Mouse (Mus musculus) erythroblast, embryonic 14.5 days (primary cell): ENCODE results near the gene Slc22a15. TPM values are rescaled to one million over a fixed set of nuclear protein-coding genes. Genes with fewer than 3 reads are reported as not detected.

ENCODE experiments used
- H3K27me3 ChIP-seq: 2 replicates; pipeline ENCODE4 v1.6.1; 2012; ENCODE audit warnings: inconsistent platforms; ENCODE audit not compliant: control insufficient read depth
- H3K36me3 ChIP-seq: 2 replicates; pipeline ENCODE4 v1.6.1; 2012; ENCODE audit warnings: mild to moderate bottlenecking, inconsistent platforms; ENCODE audit not compliant: control insufficient read depth
- H3K4me1 ChIP-seq: 2 replicates; pipeline ENCODE4 v1.6.1; 2012; ENCODE audit warnings: inconsistent platforms; ENCODE audit not compliant: control insufficient read depth
- H3K4me3 ChIP-seq: replicated peaks from 2 replicates; pipeline ENCODE3; 2012; ENCODE audit warnings: moderate library complexity, mild to moderate bottlenecking, inconsistent platforms
- H3K9me3 ChIP-seq: 2 replicates; pipeline ENCODE4 v1.6.1; 2012; ENCODE audit warnings: low read length, inconsistent platforms, mixed read lengths; ENCODE audit not compliant: control insufficient read depth
- GATA1 ChIP-seq: IDR thresholded peaks from 2 replicates; pipeline ENCODE4 v1.6.1; 2012; ENCODE audit warnings: low read length, inconsistent platforms, mixed read lengths
- TAL1 ChIP-seq: IDR thresholded peaks from 3 replicates; pipeline ENCODE4 v1.6.1; 2012; ENCODE audit warnings: low read length, inconsistent platforms, mixed read lengths
- polyA plus RNA-seq: library from polyadenylated mRNA; stranded (reverse); fragments of >175 nt; gene quantifications from 2 replicates; pipeline ENCODE4 v1.2.3, GENCODE M21; 2012

Slc22a15 gene
- polyA plus RNA-seq, 1 experiment = not detected

DNA sequence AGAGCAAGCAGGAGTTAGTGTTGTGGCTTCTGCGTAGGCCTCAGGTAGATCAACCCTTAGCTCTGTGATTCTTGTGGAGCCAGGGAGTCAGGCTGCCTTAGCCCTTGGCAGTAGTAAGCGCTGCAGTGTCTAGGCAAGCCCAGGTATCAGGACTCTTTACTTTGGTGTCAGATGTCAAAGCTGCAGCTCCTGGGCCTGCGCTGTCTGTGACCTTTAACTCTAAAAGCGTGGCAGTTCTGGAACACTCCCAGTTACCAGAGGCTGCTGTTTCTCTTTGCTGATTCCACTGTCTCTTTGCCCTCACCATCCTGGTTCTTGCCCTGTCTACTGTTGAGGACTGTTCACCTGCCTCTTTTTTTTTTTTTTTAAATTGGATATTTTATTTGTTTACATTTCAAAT lies 23.0 kb upstream of the Slc22a15 start:
- Histone ChIP-seq H3K4me3 (no peak overlapping the region), H3K27me3 (no peaks in the 10 kb centered on the region)

DNA sequence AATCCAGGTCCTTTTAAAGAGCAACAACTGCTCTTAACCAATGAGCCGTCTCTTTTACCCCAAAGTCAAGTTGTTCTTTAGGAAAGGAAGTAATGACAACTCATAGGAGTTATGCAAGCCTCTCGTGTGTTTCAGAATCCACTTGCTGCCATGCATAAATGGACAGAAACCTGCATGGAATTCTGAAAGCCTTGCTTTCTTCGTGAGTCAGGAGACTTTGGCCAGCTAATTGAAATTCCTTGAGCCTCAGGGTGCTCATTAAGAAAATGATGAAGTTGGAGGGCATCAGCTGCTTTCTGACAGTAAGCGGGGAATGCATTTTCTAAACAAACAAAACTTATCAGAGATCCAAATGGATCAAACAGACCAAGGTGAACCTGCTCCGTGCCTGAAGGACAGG lies 21.0 kb upstream of the Slc22a15 start:
- TF ChIP-seq TAL1 (no peak), GATA1 (no peak)
- Histone ChIP-seq H3K4me3 (no peak overlapping the region), H3K9me3 (no peaks in the 10 kb centered on the region), H3K27me3 (no peaks in the 10 kb centered on the region), H3K36me3 (no peaks in the 10 kb centered on the region), H3K4me1 (no peaks in the 10 kb centered on the region)

More for the DNA sequence above, 23.0 kb upstream of the Slc22a15 start:
- Histone ChIP-seq H3K36me3 (no peaks in the 10 kb centered on the region), H3K4me1 (no peaks in the 10 kb centered on the region), H3K9me3 (no peaks in the 10 kb centered on the region)
- TF ChIP-seq GATA1 (no peak), TAL1 (no peak)

DNA sequence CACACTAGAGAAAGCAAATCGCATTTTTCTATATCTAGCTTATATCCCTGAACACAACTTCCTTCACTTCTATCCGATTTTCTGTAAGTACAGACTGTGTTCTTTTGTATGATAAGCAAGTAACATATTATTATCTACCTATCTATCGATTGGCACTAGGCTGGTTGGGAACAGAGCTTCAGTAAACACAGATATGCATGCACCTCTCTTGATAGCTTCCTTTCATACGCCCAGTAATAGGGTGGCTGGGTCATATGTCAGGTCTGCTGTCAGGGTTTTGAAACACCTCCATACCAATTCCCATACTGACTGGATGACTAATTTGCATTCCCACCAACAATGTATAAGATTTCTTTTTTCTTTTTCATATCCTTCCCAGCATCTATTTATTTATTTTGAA lies 16.2 kb upstream of the Slc22a15 start:
- no peaks in the 10 kb centered on the region for H3K9me3 ChIP-seq
- H3K36me3 ChIP-seq = no peaks in the 10 kb centered on the region
- no peak for TF ChIP-seq GATA1
- TF ChIP-seq TAL1 = no peak
- no peaks in the 10 kb centered on the region for H3K27me3 ChIP-seq
- no peak overlapping the region for H3K4me3 ChIP-seq
- H3K4me1 ChIP-seq = no peaks in the 10 kb centered on the region

DNA sequence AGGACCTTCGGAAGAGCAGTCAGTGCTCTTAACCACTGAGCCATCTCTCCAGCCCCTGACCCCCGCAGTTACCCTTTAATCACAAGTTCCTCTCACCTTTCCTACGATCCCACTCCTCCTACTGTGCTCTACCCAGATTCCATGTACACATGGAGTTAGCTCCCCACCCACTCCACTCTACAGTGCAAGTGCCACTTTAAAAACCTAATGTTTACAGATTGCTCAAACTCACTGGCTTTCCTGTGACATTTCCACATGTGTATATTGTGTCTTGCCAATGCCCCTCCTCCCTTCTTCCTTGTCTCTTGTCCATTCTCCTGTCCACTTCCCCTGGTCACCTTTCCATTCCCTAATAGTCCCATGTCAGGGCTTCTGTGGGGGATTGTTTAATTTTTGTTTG lies 15.6 kb upstream of the Slc22a15 start:
- H3K4me3 ChIP-seq = no peak overlapping the region
- H3K4me1 ChIP-seq = no peaks in the 10 kb centered on the region
- H3K9me3 ChIP-seq = no peaks in the 10 kb centered on the region
- no peak for TF ChIP-seq TAL1
- TF ChIP-seq GATA1 = no peak
- no peaks in the 10 kb centered on the region for H3K27me3 ChIP-seq
- H3K36me3 ChIP-seq = no peaks in the 10 kb centered on the region

DNA sequence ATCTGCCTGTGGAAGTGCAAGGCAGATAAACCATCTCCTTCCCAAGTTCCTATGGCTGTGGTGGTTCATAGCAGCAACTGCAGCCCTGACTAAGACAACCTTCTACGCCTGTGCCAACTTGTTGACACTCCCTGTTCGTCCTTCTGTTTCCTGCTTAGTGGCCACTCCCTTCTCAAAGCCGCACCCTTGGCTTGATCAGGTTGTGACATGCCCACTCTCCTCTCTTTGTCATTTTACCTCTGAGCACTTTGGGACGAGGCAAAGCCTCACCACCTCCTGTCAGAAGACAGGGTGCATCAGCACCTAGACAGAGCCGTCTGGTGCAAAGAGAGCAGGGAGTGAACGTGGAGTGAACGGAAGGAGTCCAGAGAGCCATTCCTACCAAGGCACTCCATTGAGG lies 14.9 kb upstream of the Slc22a15 start:
- Histone ChIP-seq H3K4me1 (no peaks in the 10 kb centered on the region), H3K4me3 (no peak overlapping the region), H3K27me3 (no peaks in the 10 kb centered on the region), H3K9me3 (no peaks in the 10 kb centered on the region), H3K36me3 (no peaks in the 10 kb centered on the region)
- TF ChIP-seq TAL1 (no peak), GATA1 (no peak)

DNA sequence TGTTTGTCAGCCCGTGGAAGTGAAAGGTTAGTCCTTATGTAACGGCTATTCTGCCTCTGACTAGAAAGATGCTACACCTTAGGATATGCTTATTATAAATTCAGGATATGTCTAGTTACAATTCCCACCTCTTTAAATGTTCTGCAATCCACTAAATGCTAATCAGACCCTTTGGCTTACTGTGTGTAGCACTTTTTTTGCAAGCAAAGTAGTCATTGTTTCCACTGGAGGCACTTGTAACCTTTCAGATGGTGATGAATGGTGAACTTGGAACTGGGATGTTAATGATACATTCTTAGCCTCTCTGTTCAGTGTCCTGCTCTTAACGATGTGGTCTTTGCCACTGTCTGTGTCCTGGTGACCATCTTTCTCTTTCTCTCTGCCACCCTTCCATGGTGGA lies 12.1 kb upstream of the Slc22a15 start:
- no peaks in the 10 kb centered on the region for H3K9me3 ChIP-seq
- no peak for TF ChIP-seq GATA1
- no peak for TF ChIP-seq TAL1
- no peaks in the 10 kb centered on the region for H3K36me3 ChIP-seq
- H3K4me1 ChIP-seq = no peaks in the 10 kb centered on the region
- no peaks in the 10 kb centered on the region for H3K27me3 ChIP-seq
- no peak overlapping the region for H3K4me3 ChIP-seq

DNA sequence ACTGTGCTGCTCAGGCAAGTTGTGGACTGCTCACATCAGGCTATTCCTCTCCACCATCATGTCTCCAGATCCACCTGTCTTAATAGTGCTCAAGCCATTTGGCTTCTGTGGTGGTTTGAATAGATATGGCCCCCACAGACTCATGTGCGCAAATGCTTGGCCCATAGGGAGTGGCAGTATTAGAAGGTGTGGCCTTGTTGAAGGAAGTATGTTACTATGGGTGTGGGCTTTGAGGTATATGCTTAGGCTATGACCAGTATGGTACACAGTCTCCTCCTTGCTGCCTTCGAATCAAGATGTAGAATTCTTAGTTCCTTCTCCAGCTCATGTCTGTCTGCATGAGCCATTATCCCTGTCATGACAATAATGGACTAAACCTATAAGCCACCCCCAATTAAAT lies 9.6 kb upstream of the Slc22a15 start:
- Histone ChIP-seq H3K9me3 (no peaks in the 10 kb centered on the region), H3K27me3 (no peaks in the 10 kb centered on the region), H3K4me3 (no peak overlapping the region), H3K36me3 (no peaks in the 10 kb centered on the region), H3K4me1 (no peaks in the 10 kb centered on the region)
- TF ChIP-seq GATA1 (no peak), TAL1 (no peak)

DNA sequence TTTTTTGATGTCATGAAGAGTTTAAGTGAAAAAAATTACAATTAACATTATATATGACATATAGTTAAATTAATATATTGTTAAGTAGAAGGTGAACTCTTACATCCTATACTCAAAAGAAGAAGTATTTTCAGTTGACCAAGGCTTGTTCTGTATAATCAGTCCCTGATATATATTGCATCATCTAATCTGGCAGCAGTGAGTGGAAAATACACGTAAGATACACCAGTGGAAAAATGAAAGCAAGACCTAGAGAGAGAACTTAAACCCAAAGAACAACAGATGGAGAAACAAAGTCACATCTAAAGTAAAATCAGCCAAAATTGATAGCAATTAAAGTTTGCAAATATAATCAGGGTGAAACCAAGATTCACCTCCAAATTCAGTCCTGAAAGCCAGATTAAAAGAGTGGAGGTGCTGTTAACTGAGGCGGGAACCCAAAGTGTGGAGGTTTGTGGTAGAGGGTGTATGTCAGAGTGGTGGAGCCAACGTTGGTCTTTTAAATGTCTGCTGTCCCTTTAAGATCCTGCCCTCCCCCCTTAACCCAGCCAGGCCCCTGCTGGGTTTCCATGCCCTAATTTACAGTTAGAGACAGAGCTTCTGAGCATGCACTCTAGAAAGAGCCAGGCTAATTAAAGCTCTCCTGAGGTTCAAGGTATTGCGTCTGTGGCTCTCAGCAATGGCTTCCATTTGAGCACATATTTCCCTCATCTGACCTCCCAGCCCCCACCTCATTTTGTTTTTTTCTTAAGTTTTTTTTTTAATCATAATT lies 5.0 kb upstream of the Slc22a15 start:
- Histone ChIP-seq H3K27me3 (peaks cover 14% of the 10 kb centered on the region), H3K4me3 (no peak overlapping the region), H3K4me1 (peaks cover 4% of the 10 kb centered on the region), H3K36me3 (no peaks in the 10 kb centered on the region), H3K9me3 (no peaks in the 10 kb centered on the region)
- TF ChIP-seq GATA1 (no peak), TAL1 (no peak)

DNA sequence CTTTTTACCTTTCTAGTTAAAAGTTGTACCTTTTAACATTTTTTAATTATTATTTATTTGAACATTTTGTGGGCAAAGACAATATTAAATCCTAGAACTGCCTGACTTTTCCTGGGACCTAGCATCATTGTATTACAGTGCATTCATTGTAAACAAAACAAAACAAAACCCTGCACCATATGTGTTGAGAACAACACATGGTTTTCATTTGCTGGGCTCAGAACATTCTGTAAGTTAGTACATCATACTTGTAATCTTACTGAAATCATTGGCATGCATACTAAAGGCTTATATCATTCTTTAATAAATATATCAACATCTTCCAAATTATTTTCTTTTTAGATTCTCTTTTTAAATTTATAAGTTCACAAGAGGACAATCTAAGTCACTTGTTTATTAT lies 2.4 kb upstream of the Slc22a15 start:
- TF ChIP-seq TAL1 (no peak), GATA1 (no peak)
- Histone ChIP-seq H3K9me3 (no peaks in the 10 kb centered on the region), H3K4me3 (no peak overlapping the region), H3K27me3 (peaks cover 32% of the 10 kb centered on the region), H3K4me1 (peaks cover 10% of the 10 kb centered on the region), H3K36me3 (no peaks in the 10 kb centered on the region)

DNA sequence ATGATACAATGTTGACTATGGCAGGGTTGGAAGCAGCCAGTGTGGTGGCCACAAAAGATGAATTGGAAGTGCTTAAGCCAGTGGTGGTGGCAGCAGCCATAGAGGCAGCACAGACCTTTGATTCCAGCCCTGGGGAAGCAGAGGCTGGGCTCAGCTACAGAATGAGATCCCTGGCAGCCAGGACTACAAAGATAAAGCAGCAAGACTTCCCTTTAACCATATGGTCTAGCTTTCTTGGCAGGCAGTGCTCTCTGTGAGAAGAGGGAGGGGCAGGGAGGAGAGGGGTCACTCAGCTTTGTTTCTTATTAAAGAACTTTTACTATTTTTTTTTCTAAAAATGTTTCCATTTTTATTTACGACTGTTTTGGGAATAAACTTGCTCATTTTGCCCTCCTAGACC lies 1.4 kb upstream of the Slc22a15 start:
- H3K27me3 ChIP-seq = peaks cover 32% of the 10 kb centered on the region
- no peak overlapping the region for H3K4me3 ChIP-seq
- TF ChIP-seq GATA1 (no peak), TAL1 (no peak)
- H3K36me3 ChIP-seq = no peaks in the 10 kb centered on the region
- no peaks in the 10 kb centered on the region for H3K9me3 ChIP-seq
- H3K4me1 ChIP-seq = peaks cover 10% of the 10 kb centered on the region
